Mouse (Mus musculus) small intestine, adult 2 months (tissue): ENCODE results near the gene Pla2g6.

Experiments used
- CTCF ChIP-seq: fragments of 200-500 bp; IDR thresholded peaks from 2 replicates; pipeline ENCODE4 v1.5.1; 2012; ENCODE audit warnings: low read depth, mild to moderate bottlenecking, control low read depth, inconsistent platforms, low read length, moderate library complexity, mixed read lengths; ENCODE audit not compliant: insufficient replicate concordance, insufficient read length; ENCODE audit errors: extremely low read depth
- POLR2A ChIP-seq: fragments of 200-500 bp; IDR thresholded peaks from 2 replicates; pipeline ENCODE4 v1.6.1; 2012; ENCODE audit warnings: low read depth, mild to moderate bottlenecking, control low read depth, inconsistent platforms, low read length, moderate library complexity

DNA sequence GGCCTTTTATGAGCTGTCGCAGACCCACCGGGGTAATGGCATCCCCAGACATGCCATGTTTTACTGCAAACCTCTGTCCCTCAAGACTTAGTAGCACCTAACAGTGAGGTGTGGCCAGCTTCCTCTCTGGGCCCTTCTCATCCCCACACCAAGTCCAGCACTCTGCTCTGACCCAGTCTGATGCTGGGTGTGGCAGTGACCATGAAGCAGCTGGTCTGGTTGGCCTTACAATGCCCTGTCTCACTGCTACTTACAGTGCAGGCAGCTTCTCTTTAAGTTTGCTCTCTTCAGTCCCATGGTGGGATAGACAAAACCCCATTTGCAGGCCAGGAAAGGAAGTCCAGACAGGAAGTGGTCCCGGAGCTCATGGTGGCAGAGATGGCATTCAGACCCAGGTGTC, 82.9 kb downstream of the Pla2g6 start:
- TF ChIP-seq CTCF (no peak), POLR2A (no peak)
